Mouse (Mus musculus): ENCODE results near the gene Rack1.
A peak's percentile ranks its signal among the peaks of the same experiment; 100 is the strongest.

GRCm38 (mm10) chr11:48775483-48775882, 24.6 kb upstream of the Rack1 start:
- TF ChIP-seq CTCF (IDR thresholded peaks at IDR 0.05; ENCODE audit: low read depth, low read length) (peak; percentile 8), EP300 (IDR thresholded peaks at IDR 0.05; ENCODE audit: insufficient read depth, low read depth, low read length) (no peak), POLR2A (IDR thresholded peaks at IDR 0.05; ENCODE audit: insufficient read depth, low read length) (no peak)

All from ES-Bruce4 (cell line).